Mouse (Mus musculus) embryonic fibroblast, embryonic 13.5 days (primary cell): ENCODE measurements around the gene Med17. TPM values are rescaled to one million over a fixed set of nuclear protein-coding genes. Genes with fewer than 3 reads are reported as not detected.
"Not testable (repeated sequence)": the region's sequence is repeated elsewhere in the genome, so short reads cannot be mapped to it uniquely, and the experiment has no call there.

Experiments used
- H3K27ac ChIP-seq: 2 replicates; pipeline ENCODE4 v1.5.1; 2012; ENCODE audit warnings: low read length, control low read depth, inconsistent platforms; ENCODE audit not compliant: insufficient read depth
- H3K4me1 ChIP-seq: 2 replicates; pipeline ENCODE4 v1.6.1; 2011; ENCODE audit warnings: low read length; ENCODE audit not compliant: control insufficient read depth, insufficient read depth
- H3K4me3 ChIP-seq: 2 replicates; pipeline ENCODE4 v1.5.1; 2011; ENCODE audit warnings: mild to moderate bottlenecking, control low read depth, low read length; ENCODE audit not compliant: insufficient read depth
- CTCF ChIP-seq: IDR thresholded peaks from 2 replicates; pipeline ENCODE4 v1.5.1; 2011; ENCODE audit warnings: mild to moderate bottlenecking, control low read depth, low read length, moderate library complexity, borderline replicate concordance; ENCODE audit not compliant: insufficient read depth
- POLR2A ChIP-seq: IDR thresholded peaks from 2 replicates; pipeline ENCODE4 v1.6.1; 2011; ENCODE audit warnings: low read depth, mild to moderate bottlenecking, control low read depth, low read length, moderate library complexity
- polyA plus RNA-seq: library from polyadenylated mRNA; stranded (reverse); fragments of >200 nt; gene quantifications from 2 replicates; pipeline ENCODE4 v1.2.4, GENCODE M21; 2011; ENCODE audit warnings: low read depth; ENCODE audit not compliant: missing spikeins, insufficient read length

Med17 gene
- 45.7 and 49.6 TPM in 2 replicates for polyA plus RNA-seq

DNA sequence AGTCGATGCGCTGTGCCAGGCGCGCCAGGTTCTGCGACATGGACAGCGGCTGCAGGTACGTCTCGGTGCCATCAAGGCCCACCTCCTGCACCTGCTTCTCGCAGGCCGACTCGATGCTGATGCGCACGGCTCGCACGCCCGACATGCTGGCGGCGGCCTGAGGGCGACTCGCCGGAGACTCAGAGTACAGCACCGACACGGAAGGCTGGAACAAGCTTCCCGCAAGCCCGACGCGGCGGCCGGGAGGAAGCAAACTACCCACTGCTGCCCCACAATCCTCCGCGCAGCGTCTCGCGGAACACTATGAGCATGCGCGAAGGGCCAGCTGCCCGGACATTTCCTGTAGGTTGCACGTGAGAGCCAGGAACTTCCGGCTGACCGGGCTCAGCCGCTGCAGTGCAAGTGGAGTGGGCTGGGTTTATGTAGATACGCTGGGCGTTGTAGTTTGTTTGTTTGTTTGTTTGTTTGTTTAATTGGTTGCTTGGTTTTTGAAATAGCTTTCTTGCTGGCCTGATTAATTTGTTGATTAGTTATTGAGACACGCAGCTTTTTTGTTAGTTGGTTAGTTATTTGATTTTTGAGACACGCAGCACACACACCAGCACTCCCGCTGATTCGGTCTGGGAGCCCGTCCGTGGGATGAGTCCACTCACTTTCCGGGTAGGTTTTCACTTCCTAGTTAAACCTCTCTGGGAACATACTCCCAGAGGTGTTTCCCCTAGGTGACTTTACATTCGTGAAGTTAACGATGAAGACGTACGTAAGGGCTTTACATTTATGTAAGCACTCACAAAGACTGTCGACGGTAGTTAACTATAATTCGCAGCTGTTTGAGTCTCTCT, at the start of gene Med17:
Med17 (minus strand) TSS at position 283 of the 842 bp plus-strand sequence.
- TF ChIP-seq CTCF (no peak), POLR2A (peak; percentile 88)
- H3K4me3 ChIP-seq = peak within 1 kb of the TSS; percentile 92
- H3K4me1 ChIP-seq = no peaks in the 10 kb centered on the region; the same call in 1 of the 2 replicates
- peak within 1 kb of the TSS; percentile 73 for H3K27ac ChIP-seq

DNA sequence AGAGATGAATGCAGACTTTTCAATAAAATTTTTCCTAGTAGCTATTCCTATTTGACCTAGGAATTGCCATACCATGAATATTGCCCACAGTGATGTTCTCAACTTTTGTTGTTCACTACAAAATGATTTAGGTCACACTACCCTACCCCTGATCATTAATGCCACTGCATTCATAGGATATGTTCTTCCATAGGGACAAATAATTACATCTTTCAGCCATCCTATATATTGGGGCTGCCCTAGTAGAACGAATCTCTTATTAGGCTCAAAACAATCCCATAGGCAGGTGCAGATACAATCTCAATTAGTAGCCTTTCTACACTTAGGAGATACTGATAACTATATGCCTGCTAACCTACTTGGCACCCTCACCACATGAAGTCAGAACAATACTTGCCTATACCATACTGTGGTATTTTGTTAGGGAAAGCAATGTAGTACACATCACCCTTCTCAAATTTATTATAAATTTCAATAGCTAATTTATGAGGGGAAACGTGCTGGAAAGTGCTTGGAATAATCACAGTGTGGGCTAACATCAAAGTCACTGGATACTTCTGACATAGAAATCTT, 38.5 kb upstream of the Med17 start:
- Histone ChIP-seq H3K27ac (no peak overlapping the region), H3K4me3 (no peak overlapping the region), H3K4me1 (no peaks in the 10 kb centered on the region)
- TF ChIP-seq POLR2A = 0 out of 2 replicates have a peak, but pooled peaks have one; percentile 3
- TF ChIP-seq CTCF = no peak

DNA sequence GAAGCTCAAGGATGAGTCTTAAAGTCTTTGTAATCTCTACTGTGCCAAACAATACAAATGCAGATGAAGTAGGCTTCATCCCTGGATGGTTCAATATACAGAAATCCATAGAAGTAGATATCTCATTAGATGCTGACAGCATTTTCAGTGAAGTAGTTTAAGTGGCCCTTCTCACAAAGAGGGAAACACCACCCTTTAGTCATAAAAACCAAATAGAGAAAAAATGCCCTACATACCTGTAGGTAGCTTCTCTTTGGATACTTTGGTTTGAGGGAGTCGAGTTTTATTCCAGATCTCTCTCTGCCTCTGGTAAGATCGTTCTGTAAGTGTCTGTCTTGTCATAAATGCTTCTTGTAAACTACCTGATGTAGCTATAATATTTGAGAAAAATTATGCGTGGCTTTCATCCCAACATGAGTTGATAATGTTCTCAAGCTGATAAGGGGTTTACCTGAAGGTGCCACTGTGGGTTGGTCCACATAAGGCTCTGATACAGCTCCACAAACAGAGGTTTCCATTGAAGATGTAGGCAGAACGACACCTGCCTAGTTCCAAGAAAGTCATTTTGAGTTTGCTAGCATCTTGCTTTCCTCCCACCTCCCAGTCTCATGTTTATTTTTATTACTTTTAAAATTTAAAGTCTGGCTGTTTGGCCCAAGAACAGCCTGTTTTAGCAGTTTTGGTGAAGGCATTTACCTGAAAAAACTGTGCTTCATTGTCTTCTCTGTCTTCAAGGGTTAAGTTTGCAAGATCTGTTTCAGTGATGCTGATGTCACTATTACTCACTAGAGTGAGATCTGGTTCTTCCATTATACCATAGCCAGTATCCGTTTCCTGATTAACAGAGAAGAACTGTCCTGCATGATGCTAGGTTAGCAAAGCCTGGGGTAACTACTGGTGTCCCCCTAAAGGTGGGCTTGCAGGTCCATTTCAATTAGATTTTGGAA, 37.8 kb upstream of the Med17 start:
- no peak; the same call in 1 of the 2 replicates for TF ChIP-seq POLR2A
- Histone ChIP-seq H3K4me3 (no peak overlapping the region), H3K4me1 (no peaks in the 10 kb centered on the region), H3K27ac (no peak overlapping the region)

DNA sequence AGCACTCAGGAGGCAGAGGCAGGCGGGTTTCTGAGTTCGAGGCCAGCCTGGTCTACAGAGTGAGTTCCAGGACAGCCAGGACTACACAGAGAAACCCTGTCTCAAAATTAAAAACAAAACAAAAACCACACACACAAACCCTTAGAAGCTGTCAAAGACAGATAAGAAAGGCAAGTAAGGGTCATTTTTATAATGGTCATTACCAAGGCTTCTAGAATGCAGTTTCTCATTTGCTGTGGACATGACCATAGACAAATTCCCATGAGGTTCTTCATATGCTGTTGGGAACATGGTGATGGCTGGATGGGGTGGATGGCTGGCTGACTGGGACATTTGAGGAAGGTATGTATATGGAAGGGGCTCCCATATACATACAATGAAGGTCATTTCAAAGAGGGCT, 36.6 kb upstream of the Med17 start:
- H3K4me1 ChIP-seq, H3K4me3 ChIP-seq, H3K27ac ChIP-seq: not testable (repeated sequence)

DNA sequence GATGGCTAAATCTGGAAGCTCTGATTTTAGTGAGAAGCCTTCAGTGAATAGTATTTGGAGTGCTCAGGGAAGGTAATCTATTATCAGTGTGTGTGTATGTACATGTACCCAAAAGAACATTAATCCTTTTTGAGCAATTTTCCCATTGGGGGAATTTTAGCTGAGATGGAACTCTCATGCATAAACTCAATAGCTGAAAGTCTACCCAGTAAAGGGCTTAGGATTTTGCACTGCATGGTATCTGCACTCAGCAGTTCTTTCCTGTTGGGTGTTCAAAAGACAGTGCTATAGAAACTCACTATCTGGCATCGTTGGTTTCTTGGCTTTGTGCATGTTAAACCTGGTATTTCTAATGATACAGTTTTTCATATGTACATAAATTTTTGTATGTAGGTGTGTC, 34.9 kb upstream of the Med17 start:
- TF ChIP-seq POLR2A (no peak), CTCF (no peak)
- H3K4me1 ChIP-seq = no peaks in the 10 kb centered on the region
- H3K4me3 ChIP-seq = no peak overlapping the region
- no peak overlapping the region for H3K27ac ChIP-seq

DNA sequence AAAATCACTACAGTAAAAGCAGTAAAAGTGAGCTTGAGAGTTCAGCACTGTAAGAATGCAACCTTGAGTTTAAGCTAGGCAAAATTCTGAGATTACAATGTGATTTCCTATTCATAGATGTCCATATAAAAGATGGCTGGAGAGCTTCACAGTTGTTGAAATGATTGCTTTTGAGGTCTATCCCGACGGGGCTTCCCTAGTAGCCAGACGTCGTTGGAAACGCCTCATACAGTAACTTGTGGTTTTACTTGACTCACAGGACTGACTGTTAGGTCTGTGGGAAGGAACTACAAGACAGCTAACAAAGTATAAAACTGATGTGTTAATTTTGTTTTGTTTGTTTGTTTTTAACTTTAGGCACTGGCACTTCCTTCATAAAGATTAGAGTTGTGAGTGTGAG, 33.9 kb upstream of the Med17 start:
- TF ChIP-seq CTCF (no peak), POLR2A (no peak)
- Histone ChIP-seq H3K4me3 (no peak overlapping the region), H3K27ac (no peak overlapping the region), H3K4me1 (no peaks in the 10 kb centered on the region)

DNA sequence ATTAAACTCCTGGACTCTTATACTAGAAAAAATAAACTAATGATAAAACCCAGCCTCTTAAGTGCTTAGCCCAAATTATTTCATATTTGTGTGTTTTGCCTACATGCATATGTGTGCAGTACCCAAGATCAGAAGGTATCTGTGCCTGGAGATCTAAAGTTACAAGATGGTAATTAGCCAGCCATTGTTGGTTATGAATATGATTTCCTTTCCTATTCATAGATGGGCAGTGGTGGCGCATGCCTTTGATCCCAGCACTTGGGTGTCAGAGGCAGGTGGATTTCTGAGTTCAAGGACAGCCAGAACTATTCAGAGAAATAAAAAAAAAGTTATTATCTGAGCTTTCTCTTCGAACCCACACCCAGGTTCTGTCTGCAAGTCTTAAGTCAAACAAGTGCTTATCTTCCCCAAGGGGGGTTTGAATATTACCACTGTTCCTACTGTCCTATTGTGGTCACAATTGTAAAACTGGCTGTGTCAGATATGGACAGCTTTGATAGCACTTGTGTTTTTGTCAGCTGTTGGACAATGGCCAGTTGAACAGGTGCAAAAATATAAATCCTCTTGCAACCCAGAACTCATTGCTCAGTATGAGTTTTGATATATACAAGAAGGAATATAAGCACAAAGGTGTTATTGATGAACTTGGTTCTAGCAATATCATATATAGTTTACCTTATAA, 32.5 kb upstream of the Med17 start:
- H3K27ac ChIP-seq = no peak overlapping the region
- H3K4me3 ChIP-seq = no peak overlapping the region
- TF ChIP-seq POLR2A (no peak), CTCF (no peak)
- H3K4me1 ChIP-seq = no peaks in the 10 kb centered on the region

DNA sequence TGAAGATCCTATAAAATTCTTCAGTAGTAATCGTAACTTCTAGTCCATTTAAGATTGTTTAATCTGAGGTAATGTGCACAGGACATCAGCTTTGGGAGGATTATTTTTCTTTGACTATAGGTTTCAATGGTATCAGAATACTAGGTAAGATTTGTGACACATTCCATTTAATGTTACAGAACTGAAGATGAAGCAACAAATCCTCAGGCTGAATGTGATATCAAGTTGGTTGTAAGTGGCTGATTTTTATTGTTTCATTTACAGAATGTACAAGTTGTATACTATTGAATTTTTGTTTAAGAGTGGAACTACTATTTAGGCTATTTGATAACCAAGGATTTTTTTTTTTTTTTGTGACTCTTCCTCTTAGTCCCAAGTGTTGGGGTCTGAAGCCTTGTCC, 30.4 kb upstream of the Med17 start:
- Histone ChIP-seq H3K4me3 (peak overlapping the region; percentile 31), H3K4me1 (no peaks in the 10 kb centered on the region), H3K27ac (no peak overlapping the region)
- TF ChIP-seq POLR2A = no peak
- TF ChIP-seq CTCF = no peak

DNA sequence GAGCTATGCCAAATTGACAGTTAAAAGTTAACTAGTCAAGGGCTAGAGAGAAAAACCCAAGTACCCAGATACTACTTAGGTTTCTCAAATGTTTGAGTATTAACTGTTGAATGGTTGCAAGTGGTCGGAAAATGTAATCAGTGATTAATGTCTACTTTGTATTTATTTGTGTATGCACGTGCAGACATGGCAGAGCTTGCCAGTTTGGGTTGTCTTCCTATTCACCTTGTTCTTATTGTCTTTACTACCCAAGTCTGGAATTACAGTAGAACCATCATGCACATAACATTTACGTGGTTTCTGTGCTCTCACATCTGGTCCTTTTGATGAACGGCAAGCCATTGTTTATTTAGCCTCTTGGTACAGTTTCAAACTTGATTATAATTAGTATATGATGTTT, 29.7 kb upstream of the Med17 start:
- no peak overlapping the region; the same call in 1 of the 2 replicates for H3K27ac ChIP-seq
- TF ChIP-seq CTCF = no peak
- TF ChIP-seq POLR2A = no peak
- H3K4me1 ChIP-seq = no peaks in the 10 kb centered on the region; the same call in 1 of the 2 replicates
- peak overlapping the region; percentile 59 for H3K4me3 ChIP-seq
